Mouse (Mus musculus) cerebellum, adult 2 months (tissue): Measurements from ENCODE around the gene Pdx1.

Experiments
- CTCF ChIP-seq: fragments of 200-500 bp; IDR thresholded peaks from 2 replicates; pipeline ENCODE4 v1.5.1; 2011; ENCODE audit warnings: low read depth, mild to moderate bottlenecking, control low read depth, low read length, moderate library complexity, borderline replicate concordance; ENCODE audit not compliant: insufficient read depth
- POLR2A ChIP-seq: fragments of 200-500 bp; IDR thresholded peaks from 2 replicates; pipeline ENCODE4 v1.6.1; 2011; ENCODE audit warnings: low read length, control low read depth, borderline replicate concordance; ENCODE audit not compliant: insufficient read depth

GRCm38 (mm10) chr5:147272046-147272807 is 2.5 kb downstream of the Pdx1 start:
- TF ChIP-seq POLR2A (no peak), CTCF (no peak)
